Mouse (Mus musculus): ENCODE data around the gene Cxcl1.

- no peak for TF ChIP-seq CTCF (IDR thresholded peaks at IDR 0.05; ENCODE audit: extremely low read depth, insufficient read length, insufficient replicate concordance, low read depth, low read length)
- TF ChIP-seq POLR2A (IDR thresholded peaks at IDR 0.05; ENCODE audit: low read depth, low read length) = no peak
Observed at GRCm38 (mm10) chr5:90855308-90856230, 35.5 kb upstream of the Cxcl1 start.

Measured in small intestine, adult 2 months (tissue).